Mouse (Mus musculus): Measurements from ENCODE around the gene Nufip2.
"Not testable (repeated sequence)": the region's sequence is repeated elsewhere in the genome, so short reads cannot be mapped to it uniquely, and the experiment has no call there.

The Nufip2 gene

GRCm38 (mm10) chr11:77709039-77709438 lies 23.1 kb downstream of the Nufip2 start:
- DNase-seq (ENCODE audit: low read depth, low spot score): no peak

- no peak for DNase-seq (ENCODE audit: low read depth, low spot score)
Measured at GRCm38 (mm10) chr11:77713736-77714135, 27.8 kb downstream of the Nufip2 start.

- DNase-seq (ENCODE audit: low read depth, low spot score): no peak
Measured at GRCm38 (mm10) chr11:77719055-77719454, 33.1 kb downstream of the Nufip2 start.

GRCm38 (mm10) chr11:77721389-77721788 lies 35.4 kb downstream of the Nufip2 start:
- no peak for DNase-seq (ENCODE audit: low read depth, low spot score)

GRCm38 (mm10) chr11:77724766-77725165 lies 38.8 kb downstream of the Nufip2 start:
- peak; percentile 8 for DNase-seq (ENCODE audit: low read depth, low spot score)

- no peak for DNase-seq (ENCODE audit: low read depth, low spot score)
Measured at GRCm38 (mm10) chr11:77725183-77725582, 39.2 kb downstream of the Nufip2 start, which contains the start of gene Cryba1. Cryba1 (minus strand) TSS chr11:77725283.

GRCm38 (mm10) chr11:77728587-77728986 lies 42.6 kb downstream of the Nufip2 start:
- DNase-seq (ENCODE audit: low read depth, low spot score): peak; percentile 8

- DNase-seq (ENCODE audit: low read depth, low spot score): peak; percentile 91
Measured at GRCm38 (mm10) chr11:77737289-77737688, 51.3 kb downstream of the Nufip2 start.

GRCm38 (mm10) chr11:77738555-77738954 lies 52.6 kb downstream of the Nufip2 start:
- no peak for DNase-seq (ENCODE audit: low read depth, low spot score)

- peak; percentile 45 for DNase-seq (ENCODE audit: low read depth, low spot score)
Measured at GRCm38 (mm10) chr11:77743966-77744365, 58.0 kb downstream of the Nufip2 start.

- no peak for DNase-seq (ENCODE audit: low read depth, low spot score)
Measured at GRCm38 (mm10) chr11:77746652-77747051, 60.7 kb downstream of the Nufip2 start.

GRCm38 (mm10) chr11:77747103-77747502 lies 61.1 kb downstream of the Nufip2 start:
- not testable (repeated sequence) for DNase-seq (ENCODE audit: low read depth, low spot score)

GRCm38 (mm10) chr11:77748996-77749395 lies 63.0 kb downstream of the Nufip2 start:
- DNase-seq (ENCODE audit: low read depth, low spot score): no peak

- no peak for DNase-seq (ENCODE audit: low read depth, low spot score)
Measured at GRCm38 (mm10) chr11:77752525-77752924, 66.6 kb downstream of the Nufip2 start.

GRCm38 (mm10) chr11:77753469-77753868 lies 67.5 kb downstream of the Nufip2 start:
- DNase-seq (ENCODE audit: low read depth, low spot score): no peak

GRCm38 (mm10) chr11:77760031-77760430 lies 74.1 kb downstream of the Nufip2 start:
- DNase-seq (ENCODE audit: low read depth, low spot score): no peak

GRCm38 (mm10) chr11:77762783-77763672 lies 77.1 kb downstream of the Nufip2 start, which contains the start of gene Myo18a:
Myo18a (plus strand) TSS chr11:77763246.
- peak; percentile 86 for DNase-seq (ENCODE audit: low read depth, low spot score)

GRCm38 (mm10) chr11:77763673-77764340 lies 77.9 kb downstream of the Nufip2 start:
- DNase-seq (ENCODE audit: low read depth, low spot score): peak; percentile 60

GRCm38 (mm10) chr11:77764694-77765458 lies 78.9 kb downstream of the Nufip2 start:
- DNase-seq (ENCODE audit: low read depth, low spot score): peak; percentile 88

- DNase-seq (ENCODE audit: low read depth, low spot score): peak; percentile 14
Measured at GRCm38 (mm10) chr11:77765459-77765777, 79.5 kb downstream of the Nufip2 start.

- DNase-seq (ENCODE audit: low read depth, low spot score): peak; percentile 80
Measured at GRCm38 (mm10) chr11:77766351-77767001, 80.5 kb downstream of the Nufip2 start.

Measured in brain, adult 2 months (tissue).